Mouse (Mus musculus) liver, adult 2 months (tissue): ENCODE measurements at regions not wholly inside any gene's neighbourhood (a gene's known extent, or its start where the extent isn't known, plus 50 kb on each side); places are given as distances from the start of the nearest gene placed in this dataset.

Experiments
- CTCF ChIP-seq: fragments of 200-500 bp; IDR thresholded peaks from 2 replicates; pipeline ENCODE4 v1.5.1; 2011; ENCODE audit warnings: low read depth, low read length, control low read depth
- POLR2A ChIP-seq: fragments of 200-500 bp; IDR thresholded peaks from 2 replicates; pipeline ENCODE4 v1.6.1; 2011; ENCODE audit warnings: low read length, control low read depth; ENCODE audit not compliant: insufficient read depth; ENCODE audit errors: extremely low read depth

DNA sequence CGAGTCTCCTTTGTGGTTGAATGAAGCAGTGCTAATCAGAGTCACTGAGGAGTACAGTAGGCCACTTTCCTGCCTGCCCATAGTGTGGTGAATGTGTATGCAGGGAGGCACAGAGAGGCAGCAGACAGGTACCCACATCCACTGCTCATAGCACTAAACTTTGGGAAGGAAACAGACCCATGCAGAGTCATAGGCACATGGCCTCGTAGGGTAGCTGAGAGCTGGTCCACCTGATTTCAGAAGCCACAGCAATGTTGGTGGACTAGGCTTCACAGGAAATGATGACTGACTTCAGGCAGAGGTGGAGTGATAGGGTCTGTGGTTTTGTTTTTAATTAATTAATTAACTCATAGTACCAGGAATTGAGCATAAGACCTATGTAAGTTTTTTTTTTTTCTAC lies 170.1 kb upstream of the Eef2kmt start:
- TF ChIP-seq CTCF (no peak), POLR2A (no peak)
